Mouse (Mus musculus): ENCODE measurements around the gene Apba1.
A peak's percentile ranks its signal among the peaks of the same experiment; 100 is the strongest.

GRCm38 (mm10) chr19:23757961-23758553, 630 bp upstream of the Apba1 start:
- peak; percentile 72 for TF ChIP-seq CTCF (conservative IDR thresholded peaks at IDR 0.05; ENCODE audit: insufficient read depth, insufficient read length, low read depth, low read length)
- TF ChIP-seq POLR2A (IDR thresholded peaks at IDR 0.05; ENCODE audit: low read depth, low read length), result no peak

Data from kidney, adult 2 months (tissue).